Mouse (Mus musculus) G1E-ER4 (cell line): ENCODE measurements around the gene Ror1. TPM values are rescaled to one million over a fixed set of nuclear protein-coding genes. Genes with fewer than 3 reads are reported as not detected.

Experiments
- GATA1 ChIP-seq: IDR thresholded peaks from one replicate; pipeline ENCODE4 v1.8.0; 2012; ENCODE audit warnings: low read length, inconsistent platforms
- polyA plus RNA-seq: library from polyadenylated mRNA; stranded (reverse); fragments of >175 nt; gene quantifications from 2 replicates; pipeline ENCODE4 v1.2.3, GENCODE M21; 2012

The Ror1 gene
- polyA plus RNA-seq, 1 experiment: not detected

GRCm38 (mm10) chr4:100130771-100131475 is 35.3 kb downstream of the Ror1 start:
- no peak for TF ChIP-seq GATA1

- TF ChIP-seq GATA1: no peak
Measured at GRCm38 (mm10) chr4:100131488-100131887, 35.9 kb downstream of the Ror1 start.

- TF ChIP-seq GATA1: no peak
Measured at GRCm38 (mm10) chr4:100132261-100132660, 36.7 kb downstream of the Ror1 start.

GRCm38 (mm10) chr4:100136046-100136445 is 40.5 kb downstream of the Ror1 start:
- no peak for TF ChIP-seq GATA1

- no peak for TF ChIP-seq GATA1
Measured at GRCm38 (mm10) chr4:100137102-100137835, 41.7 kb downstream of the Ror1 start.

- no peak for TF ChIP-seq GATA1
Measured at GRCm38 (mm10) chr4:100141626-100142025, 46.0 kb downstream of the Ror1 start.

- no peak for TF ChIP-seq GATA1
Measured at GRCm38 (mm10) chr4:100144744-100145143, 49.2 kb downstream of the Ror1 start.

- TF ChIP-seq GATA1: no peak
Measured at GRCm38 (mm10) chr4:100150797-100151196, 55.2 kb downstream of the Ror1 start.

- TF ChIP-seq GATA1: no peak
Measured at GRCm38 (mm10) chr4:100154560-100155130, 59.1 kb downstream of the Ror1 start.

GRCm38 (mm10) chr4:100155731-100156130 is 60.1 kb downstream of the Ror1 start:
- no peak for TF ChIP-seq GATA1

- TF ChIP-seq GATA1: no peak
Measured at GRCm38 (mm10) chr4:100158401-100158800, 62.8 kb downstream of the Ror1 start.

GRCm38 (mm10) chr4:100160156-100160555 is 64.6 kb downstream of the Ror1 start:
- no peak for TF ChIP-seq GATA1

GRCm38 (mm10) chr4:100165790-100166189 is 70.2 kb downstream of the Ror1 start:
- TF ChIP-seq GATA1: no peak

- no peak for TF ChIP-seq GATA1
Measured at GRCm38 (mm10) chr4:100166871-100167270, 71.3 kb downstream of the Ror1 start.

GRCm38 (mm10) chr4:100169683-100170082 is 74.1 kb downstream of the Ror1 start:
- TF ChIP-seq GATA1: no peak

- no peak for TF ChIP-seq GATA1
Measured at GRCm38 (mm10) chr4:100170161-100170650, 74.6 kb downstream of the Ror1 start.
